Mouse (Mus musculus) heart, embryonic 14.5 days (tissue): ENCODE data around the gene Slc2a12. TPM values are rescaled to one million over a fixed set of nuclear protein-coding genes. Genes with fewer than 3 reads are reported as not detected.

Experiments used
- ATAC-seq: fragments of 200-750 bp; cut with Nextera tagmentation; 2 replicates; pipeline ENCODE4 v1.8.0; 2017; ENCODE audit warnings: low read depth, moderate TSS enrichment; ENCODE audit not compliant: insufficient number of reproducible peaks, insufficient read depth, low FRiP score
- H3K27ac ChIP-seq, 2 experiments: fragments of 200-500 bp in 1 of 2; fragments of 300-500 bp in 1 of 2; sonication (generic) in 1 of 2; replicated peaks in 1 of 2; 2 replicates each; pipeline ENCODE4 v1.5.1; 2012 to 2014; ENCODE audit warnings: low read depth in 2 of 2, low read length in 2 of 2, control low read depth in 1 of 2, mild to moderate bottlenecking in 1 of 2, mixed read lengths in 1 of 2; ENCODE audit not compliant: control insufficient read depth in 1 of 2, insufficient read depth in 1 of 2
- H3K27me3 ChIP-seq: fragments of 300-500 bp; sonication (generic); 2 replicates; pipeline ENCODE4 v1.6.1; 2014; ENCODE audit warnings: mild to moderate bottlenecking, low read length, control low read depth; ENCODE audit not compliant: control insufficient read depth, insufficient read depth
- H3K36me3 ChIP-seq: fragments of 300-500 bp; sonication (generic); 2 replicates; pipeline ENCODE4 v1.6.1; 2014; ENCODE audit warnings: mild to moderate bottlenecking, control low read depth, low read length, mixed read lengths; ENCODE audit not compliant: control insufficient read depth, insufficient read depth
- H3K4me1 ChIP-seq, 2 experiments: fragments of 200-500 bp in 1 of 2; fragments of 300-500 bp in 1 of 2; sonication (generic) in 1 of 2; 2 replicates each; pipeline ENCODE4 v1.6.1; 2012 to 2014; ENCODE audit warnings: low read length in 2 of 2, control low read depth in 1 of 2, mixed read lengths in 1 of 2; ENCODE audit not compliant: control insufficient read depth in 2 of 2, insufficient read depth in 2 of 2
- H3K4me2 ChIP-seq: fragments of 300-500 bp; sonication (generic); 2 replicates; pipeline ENCODE4 v1.6.1; 2014; ENCODE audit warnings: mild to moderate bottlenecking, low read length
- H3K4me3 ChIP-seq, 2 experiments: fragments of 200-500 bp in 1 of 2; fragments of 300-500 bp in 1 of 2; sonication (generic) in 1 of 2; 2 replicates each; pipeline ENCODE4 v1.5.1; 2012 to 2014; ENCODE audit warnings: low read length in 2 of 2, mild to moderate bottlenecking in 2 of 2, control low read depth in 1 of 2, low read depth in 1 of 2, moderate library complexity in 1 of 2; ENCODE audit not compliant: control insufficient read depth in 1 of 2, insufficient read depth in 1 of 2
- H3K9ac ChIP-seq: fragments of 300-500 bp; sonication (generic); 2 replicates; pipeline ENCODE4 v1.6.1; 2014; ENCODE audit warnings: mild to moderate bottlenecking, low read length
- H3K9me3 ChIP-seq: fragments of 300-500 bp; sonication (generic); 2 replicates; pipeline ENCODE4 v1.6.1; 2016; ENCODE audit warnings: low read length, control low read depth; ENCODE audit not compliant: control insufficient read depth
- WGBS: fragments of 180-500 bp; shearing (Covaris S2); extraction: QIAGEN DNeasy Blood & Tissue Kit; methylation state at CpG from one replicate; pipeline ENCODE4 v1.1.7; 2014; 5-methylcytosine and 5-hydroxymethylcytosine counted together
- polyA plus RNA-seq: library from polyadenylated mRNA; unstranded; fragments of >200 nt; fragmentation: Nextera tagmentation; extraction: Ambion mirVana; gene quantifications from 2 replicates; pipeline ENCODE4 v1.2.1, GENCODE M21; 2014

Gene Slc2a12
- polyA plus RNA-seq, 1 experiment from 2014 or later = 1.8 TPM

GRCm38 (mm10) chr10:22700773-22701172 lies 56.0 kb downstream of the Slc2a12 start:
- Histone ChIP-seq H3K36me3 (peaks cover 34% of the 10 kb centered on the region), H3K4me1 (peaks cover 16 to 17% of the 10 kb centered on the region in 2 experiments), H3K4me2 (no peak overlapping the region), H3K9ac (no peak overlapping the region), H3K27ac (no peak overlapping the region), H3K27me3 (no peaks in the 10 kb centered on the region), H3K9me3 (no peaks in the 10 kb centered on the region), H3K4me3 (no peak overlapping the region)
- ATAC-seq = no peak
- WGBS = 64% methylated on average over 9 of the region's 9 CpGs

- Histone ChIP-seq H3K4me1 (peaks cover 12 to 17% of the 10 kb centered on the region in 2 experiments), H3K27ac (no peak overlapping the region), H3K9me3 (no peaks in the 10 kb centered on the region), H3K4me3 (no peak overlapping the region), H3K4me2 (no peak overlapping the region), H3K36me3 (peaks cover 42% of the 10 kb centered on the region), H3K9ac (no peak overlapping the region), H3K27me3 (no peaks in the 10 kb centered on the region)
- no peak for ATAC-seq
- 84% methylated on average over 12 of the region's 12 CpGs for WGBS
These were observed 56.9 kb downstream of the Slc2a12 start for GRCm38 (mm10) chr10:22701485-22702315.

- peaks cover 8 to 27% of the 10 kb centered on the region in 2 experiments; a peak in 3 of 4 replicates for H3K4me1 ChIP-seq
- WGBS = 92% methylated on average over 6 of the region's 6 CpGs
- no peak for ATAC-seq
- H3K9ac ChIP-seq = no peak overlapping the region
- H3K4me3 ChIP-seq = no peak overlapping the region
- no peak overlapping the region for H3K27ac ChIP-seq
- H3K4me2 ChIP-seq = no peak overlapping the region
- H3K36me3 ChIP-seq = peaks cover 62% of the 10 kb centered on the region
- no peaks in the 10 kb centered on the region for H3K9me3 ChIP-seq
- no peaks in the 10 kb centered on the region for H3K27me3 ChIP-seq
These were observed 59.0 kb downstream of the Slc2a12 start for GRCm38 (mm10) chr10:22703844-22704243.

GRCm38 (mm10) chr10:22708190-22708843 lies 63.5 kb downstream of the Slc2a12 start:
- ATAC-seq = peak; percentile 68
- Histone ChIP-seq H3K9ac (no peak overlapping the region), H3K27ac (peak overlapping the region in 1 of 2 experiments; percentile 38; a peak in 2 of 4 replicates), H3K9me3 (no peaks in the 10 kb centered on the region), H3K27me3 (no peaks in the 10 kb centered on the region), H3K36me3 (peaks cover 67% of the 10 kb centered on the region), H3K4me3 (no peak overlapping the region), H3K4me1 (peaks cover 2 to 21% of the 10 kb centered on the region in 2 experiments; a peak in 2 of 4 replicates), H3K4me2 (no peak overlapping the region)
- WGBS = 41% methylated on average over 7 of the region's 7 CpGs

GRCm38 (mm10) chr10:22710173-22710777 lies 65.5 kb downstream of the Slc2a12 start:
- no peak overlapping the region for H3K27ac ChIP-seq
- H3K9me3 ChIP-seq = no peaks in the 10 kb centered on the region
- peaks cover 51% of the 10 kb centered on the region for H3K36me3 ChIP-seq
- H3K9ac ChIP-seq = no peak overlapping the region
- H3K4me2 ChIP-seq = no peak overlapping the region
- H3K4me1 ChIP-seq = peaks cover 2 to 21% of the 10 kb centered on the region in 2 experiments; a peak in 2 of 4 replicates
- H3K4me3 ChIP-seq = no peak overlapping the region
- WGBS = 86% methylated on average over 13 of the region's 13 CpGs
- no peak for ATAC-seq
- no peaks in the 10 kb centered on the region for H3K27me3 ChIP-seq

DNA sequence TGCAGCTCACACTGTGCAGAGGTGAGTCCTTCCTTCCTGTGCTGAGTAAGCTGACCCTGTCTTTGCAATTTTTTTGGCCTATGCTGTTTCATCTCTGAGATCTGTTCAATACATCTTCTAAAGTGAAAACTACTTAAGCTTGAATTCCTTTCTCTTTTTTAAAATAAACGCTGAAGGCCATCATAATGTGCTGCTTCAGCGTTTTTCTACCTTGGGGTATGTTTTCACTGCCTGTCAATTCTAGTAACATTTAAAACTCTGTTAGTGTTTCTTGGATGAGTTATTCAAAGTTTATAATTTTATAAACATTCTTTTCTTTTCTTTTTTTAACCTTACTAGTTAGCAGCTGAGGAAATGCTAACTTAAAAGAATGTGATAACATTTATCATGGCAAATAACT lies 68.1 kb downstream of the Slc2a12 start:
- Histone ChIP-seq H3K4me2 (no peak overlapping the region), H3K9me3 (no peaks in the 10 kb centered on the region), H3K36me3 (peaks cover 26% of the 10 kb centered on the region), H3K27me3 (no peaks in the 10 kb centered on the region), H3K4me1 (peaks cover 0 to 19% of the 10 kb centered on the region in 2 experiments; a peak in 2 of 4 replicates), H3K27ac (no peak overlapping the region), H3K4me3 (no peak overlapping the region), H3K9ac (no peak overlapping the region)
- WGBS = 92% methylated on average over 2 of the region's 2 CpGs
- ATAC-seq = no peak

- Histone ChIP-seq H3K27ac (no peak overlapping the region), H3K4me1 (peaks cover 0 to 10% of the 10 kb centered on the region in 2 experiments; a peak in 1 of 4 replicates), H3K36me3 (peaks cover 12% of the 10 kb centered on the region), H3K9me3 (no peaks in the 10 kb centered on the region), H3K4me2 (no peak overlapping the region), H3K27me3 (no peaks in the 10 kb centered on the region), H3K9ac (no peak overlapping the region), H3K4me3 (no peak overlapping the region)
- whole genome bisulfite sequencing = 46% methylated on average over 4 of the region's 4 CpGs
- ATAC-seq = no peak
These were observed 69.7 kb downstream of the Slc2a12 start for GRCm38 (mm10) chr10:22714520-22714919.
